Mouse (Mus musculus) pancreas, adult 10 weeks (tissue): ENCODE data around the gene Jade1. TPM values are rescaled to one million over a fixed set of nuclear protein-coding genes. Genes with fewer than 3 reads are reported as not detected.

Experiments used
- polyA plus RNA-seq: library from polyadenylated mRNA; stranded (reverse); fragments of 350-450 nt; fragmentation: Illumina TruSeq; extraction: RNeasy Lipid Tissue Mini Kit (QIAGEN cat#74804); gene quantifications from one replicate; pipeline ENCODE4 v1.2.3, GENCODE M21; 2015; ENCODE audit warnings: low read depth, low replicate concordance; ENCODE audit not compliant: insufficient read depth

The Jade1 gene
- 5.2 TPM for polyA plus RNA-seq

GRCm38 (mm10) chr3:41555491-41556381 is at the start of gene Jade1:
Jade1 (plus strand) TSS chr3:41555731.

Other genes with a start within 250 kb of the Jade1 start
- 5.1 TPM for gene Sclt1, start 186.8 kb downstream of the Jade1 start, polyA plus RNA-seq
- gene D3Ertd751e, start 186.9 kb downstream of the Jade1 start, polyA plus RNA-seq = 3.0 TPM